Mouse (Mus musculus) cerebellum, adult 2 months (tissue): Measurements from ENCODE around the gene Cox6a2.

Experiments used
- CTCF ChIP-seq: fragments of 200-500 bp; IDR thresholded peaks from 2 replicates; pipeline ENCODE4 v1.5.1; 2011; ENCODE audit warnings: low read depth, mild to moderate bottlenecking, control low read depth, low read length, moderate library complexity, borderline replicate concordance; ENCODE audit not compliant: insufficient read depth
- POLR2A ChIP-seq: fragments of 200-500 bp; IDR thresholded peaks from 2 replicates; pipeline ENCODE4 v1.6.1; 2011; ENCODE audit warnings: low read length, control low read depth, borderline replicate concordance; ENCODE audit not compliant: insufficient read depth

GRCm38 (mm10) chr7:128201607-128202006 lies 4.6 kb downstream of the Cox6a2 start:
- no peak for TF ChIP-seq CTCF
- TF ChIP-seq POLR2A, result no peak
